Mouse (Mus musculus) heart, adult 2 months (tissue): Measurements from ENCODE around the gene Adpgk.

Experiments used
- EP300 ChIP-seq: fragments of 200-500 bp; IDR thresholded peaks from 2 replicates; pipeline ENCODE4 v1.6.1; 2011; ENCODE audit warnings: low read depth, low read length, control low read depth; ENCODE audit not compliant: insufficient read depth
- POLR2A ChIP-seq: fragments of 200-500 bp; IDR thresholded peaks from 2 replicates; pipeline ENCODE4 v1.6.1; 2011; ENCODE audit warnings: mild to moderate bottlenecking, low read depth, low read length, control low read depth; ENCODE audit not compliant: insufficient read depth

GRCm38 (mm10) chr9:59336539-59336938 is 45.2 kb downstream of the Adpgk start:
- TF ChIP-seq EP300 (no peak), POLR2A (no peak)
